Mouse (Mus musculus): ENCODE results near the gene Dnajc28.
A peak's percentile ranks its signal among the peaks of the same experiment; 100 is the strongest.

Dnajc28 gene

DNA sequence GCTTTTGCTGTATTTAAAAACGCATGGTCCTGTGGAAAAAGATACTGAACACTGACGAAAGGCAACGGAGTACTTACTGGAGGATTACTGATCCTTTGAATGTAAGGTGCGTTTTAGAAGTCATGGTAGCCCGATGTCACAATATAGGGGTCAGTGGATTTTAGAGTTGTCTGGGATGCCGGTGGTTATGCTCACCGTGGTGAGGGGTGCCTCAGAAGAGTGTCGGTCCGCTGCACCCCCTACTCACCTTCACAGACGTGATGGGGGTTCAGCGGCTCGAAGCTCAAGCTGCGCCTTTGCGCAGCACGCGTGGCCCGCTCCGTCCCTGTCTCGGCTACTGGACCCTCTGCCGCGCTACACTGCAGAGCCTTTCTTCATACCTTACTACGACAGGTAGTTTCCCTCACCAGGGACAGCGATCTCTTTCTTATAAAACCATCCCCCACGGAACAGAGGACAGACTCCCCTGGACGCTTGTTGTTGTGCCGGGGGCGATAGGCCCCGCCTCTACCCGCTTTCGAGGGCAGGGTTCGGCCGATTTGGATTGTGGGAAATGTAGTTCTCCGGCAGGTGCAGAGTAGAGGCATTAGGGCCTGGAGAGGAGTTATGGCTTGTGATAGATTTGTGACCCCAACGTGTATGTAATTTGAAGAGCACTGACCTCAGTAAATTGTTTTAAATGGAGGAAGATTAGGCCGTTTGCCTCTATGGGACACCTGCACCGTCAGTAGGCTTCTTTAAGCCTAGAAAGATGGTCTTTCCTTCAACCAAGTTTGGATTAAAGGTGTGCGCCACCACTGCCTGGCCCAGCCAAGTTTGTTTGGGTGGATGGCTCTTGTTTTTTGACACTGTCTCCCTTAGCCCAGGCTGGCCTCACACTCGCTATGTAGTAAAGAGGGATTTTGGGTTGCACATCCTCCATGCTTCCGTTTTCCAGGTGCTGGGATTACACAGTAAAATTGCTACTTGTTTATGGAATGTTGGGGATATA lies at the start of gene Dnajc28:
TSS of gene Dnajc28 (minus strand) at position 516 of the 991 bp plus-strand sequence.
- H3K4me3 ChIP-seq (replicated peaks; ENCODE audit: low read length) = peak within 1 kb of the TSS; percentile 81
- no peak for TF ChIP-seq CTCF (conservative IDR thresholded peaks at IDR 0.05; ENCODE audit: low read length)
- no peaks in the 10 kb centered on the region for H3K9me3 ChIP-seq (ENCODE audit: low read length)
- H3K4me1 ChIP-seq (replicated peaks; ENCODE audit: low read depth, low read length) = peaks cover 55% of the 10 kb centered on the region
- H3K36me3 ChIP-seq (ENCODE audit: insufficient read depth, low read length) = peaks cover 46% of the 10 kb centered on the region
- peaks cover 21% of the 10 kb centered on the region for H3K27me3 ChIP-seq (ENCODE audit: insufficient read depth, low read length)

DNA sequence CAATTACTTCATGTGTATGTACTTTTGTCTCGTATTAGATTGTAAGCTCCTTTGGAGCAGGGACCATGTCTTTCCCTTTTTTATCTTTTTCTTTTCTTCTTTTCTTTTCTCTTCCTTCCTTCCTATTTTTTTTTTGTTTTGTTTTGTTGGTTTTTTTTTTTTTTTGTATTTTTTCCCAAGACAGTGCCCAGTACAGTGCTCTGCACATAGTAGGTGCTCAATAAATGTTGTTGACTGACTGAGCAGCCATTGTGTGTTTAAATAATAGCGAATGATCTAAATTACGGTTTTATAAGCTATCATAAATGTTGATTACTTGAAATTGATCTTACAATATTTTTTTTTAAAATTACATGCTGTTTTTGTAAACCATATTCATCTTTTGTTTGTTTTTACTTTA lies 45.0 kb upstream of the Dnajc28 start:
- peaks cover 99% of the 10 kb centered on the region for H3K36me3 ChIP-seq (ENCODE audit: insufficient read depth, low read length)
- TF ChIP-seq CTCF (conservative IDR thresholded peaks at IDR 0.05; ENCODE audit: low read length) = no peak
- TF ChIP-seq NANOG (IDR thresholded peaks at IDR 0.05; ENCODE audit: borderline replicate concordance, low read length) = no peak
- TF ChIP-seq POU5F1 (IDR thresholded peaks at IDR 0.05; ENCODE audit: borderline replicate concordance, low read length) = no peak
- no peak overlapping the region for H3K4me3 ChIP-seq (replicated peaks; ENCODE audit: low read length)
- peaks cover 31% of the 10 kb centered on the region for H3K4me1 ChIP-seq (replicated peaks; ENCODE audit: low read depth, low read length)
- H3K27me3 ChIP-seq (ENCODE audit: insufficient read depth, low read length) = no peaks in the 10 kb centered on the region
- no peaks in the 10 kb centered on the region for H3K9me3 ChIP-seq (ENCODE audit: low read length)

DNA sequence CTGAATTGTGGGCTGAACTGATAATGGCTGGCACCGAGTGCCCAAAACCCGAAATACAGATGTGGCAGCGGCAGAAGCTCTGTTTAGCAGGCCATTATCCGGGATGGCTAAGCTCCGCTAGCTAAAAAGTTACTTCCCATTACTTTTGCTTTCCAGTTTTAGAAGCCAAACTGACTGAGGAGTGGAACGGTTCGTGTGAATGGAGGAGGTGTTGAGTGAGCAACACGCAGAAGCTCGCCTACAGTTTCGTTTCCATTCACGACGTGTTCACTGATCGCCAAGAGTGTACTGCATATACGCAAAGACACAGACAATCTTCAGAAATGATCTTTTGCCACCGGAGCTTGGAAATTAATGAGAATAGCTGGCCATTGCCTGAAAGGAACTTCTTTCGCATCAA lies 43.5 kb upstream of the Dnajc28 start:
- TF ChIP-seq POU5F1 (IDR thresholded peaks at IDR 0.05; ENCODE audit: borderline replicate concordance, low read length) = no peak
- no peak for TF ChIP-seq CTCF (conservative IDR thresholded peaks at IDR 0.05; ENCODE audit: low read length)
- no peak for TF ChIP-seq NANOG (IDR thresholded peaks at IDR 0.05; ENCODE audit: borderline replicate concordance, low read length)
- Histone ChIP-seq H3K27me3 (ENCODE audit: insufficient read depth, low read length) (no peaks in the 10 kb centered on the region), H3K9me3 (ENCODE audit: low read length) (no peaks in the 10 kb centered on the region), H3K4me3 (replicated peaks; ENCODE audit: low read length) (no peak overlapping the region), H3K36me3 (ENCODE audit: insufficient read depth, low read length) (peaks cover 100% of the 10 kb centered on the region), H3K4me1 (replicated peaks; ENCODE audit: low read depth, low read length) (peaks cover 39% of the 10 kb centered on the region)

DNA sequence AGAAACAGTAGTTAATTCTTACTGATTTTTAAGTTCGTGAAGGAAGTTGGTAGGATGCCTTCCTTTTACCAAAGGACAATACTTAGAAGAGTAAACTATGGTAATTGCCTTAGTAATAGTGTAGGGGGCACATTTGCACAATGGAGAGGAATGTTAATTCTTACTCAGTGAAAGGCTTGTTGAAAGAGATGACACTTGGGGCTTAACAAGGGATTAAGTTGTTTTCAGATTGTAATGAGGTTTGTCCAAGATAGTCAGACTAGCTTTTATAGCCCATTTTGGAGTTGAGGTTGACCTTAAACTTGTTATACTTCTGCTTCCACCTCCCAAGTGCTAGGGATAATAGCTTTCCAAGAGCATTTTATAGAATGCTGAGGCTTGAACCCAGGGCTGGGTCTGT lies 42.6 kb upstream of the Dnajc28 start:
- H3K4me3 ChIP-seq (replicated peaks; ENCODE audit: low read length) = no peak overlapping the region
- peaks cover 39% of the 10 kb centered on the region for H3K4me1 ChIP-seq (replicated peaks; ENCODE audit: low read depth, low read length)
- no peaks in the 10 kb centered on the region for H3K9me3 ChIP-seq (ENCODE audit: low read length)
- TF ChIP-seq NANOG (IDR thresholded peaks at IDR 0.05; ENCODE audit: borderline replicate concordance, low read length) = peak; percentile 56; the same call in 1 of the 2 replicates
- TF ChIP-seq POU5F1 (IDR thresholded peaks at IDR 0.05; ENCODE audit: borderline replicate concordance, low read length) = no peak
- no peaks in the 10 kb centered on the region for H3K27me3 ChIP-seq (ENCODE audit: insufficient read depth, low read length)
- H3K36me3 ChIP-seq (ENCODE audit: insufficient read depth, low read length) = peaks cover 100% of the 10 kb centered on the region

DNA sequence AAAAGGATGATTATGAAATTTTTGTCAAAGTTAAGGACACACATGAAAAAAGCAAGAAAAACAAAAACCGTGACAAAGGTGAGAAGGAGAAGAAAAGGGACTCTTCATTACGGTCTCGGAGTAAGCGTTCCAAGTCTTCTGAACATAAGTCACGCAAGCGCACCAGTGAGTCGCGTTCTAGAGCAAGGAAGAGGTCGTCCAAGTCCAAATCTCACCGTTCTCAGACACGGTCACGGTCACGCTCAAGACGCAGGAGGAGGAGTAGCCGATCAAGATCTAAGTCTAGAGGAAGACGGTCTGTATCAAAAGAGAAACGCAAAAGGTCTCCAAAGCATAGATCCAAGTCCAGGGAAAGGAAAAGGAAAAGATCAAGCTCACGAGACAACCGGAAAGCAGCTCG lies 41.0 kb upstream of the Dnajc28 start:
- Histone ChIP-seq H3K4me1 (replicated peaks; ENCODE audit: low read depth, low read length) (peaks cover 51% of the 10 kb centered on the region), H3K27me3 (ENCODE audit: insufficient read depth, low read length) (no peaks in the 10 kb centered on the region), H3K4me3 (replicated peaks; ENCODE audit: low read length) (peak overlapping the region; percentile 45), H3K36me3 (ENCODE audit: insufficient read depth, low read length) (peaks cover 100% of the 10 kb centered on the region), H3K9me3 (ENCODE audit: low read length) (no peaks in the 10 kb centered on the region)
- TF ChIP-seq NANOG (IDR thresholded peaks at IDR 0.05; ENCODE audit: borderline replicate concordance, low read length) (no peak), POU5F1 (IDR thresholded peaks at IDR 0.05; ENCODE audit: borderline replicate concordance, low read length) (no peak), CTCF (conservative IDR thresholded peaks at IDR 0.05; ENCODE audit: low read length) (no peak)

DNA sequence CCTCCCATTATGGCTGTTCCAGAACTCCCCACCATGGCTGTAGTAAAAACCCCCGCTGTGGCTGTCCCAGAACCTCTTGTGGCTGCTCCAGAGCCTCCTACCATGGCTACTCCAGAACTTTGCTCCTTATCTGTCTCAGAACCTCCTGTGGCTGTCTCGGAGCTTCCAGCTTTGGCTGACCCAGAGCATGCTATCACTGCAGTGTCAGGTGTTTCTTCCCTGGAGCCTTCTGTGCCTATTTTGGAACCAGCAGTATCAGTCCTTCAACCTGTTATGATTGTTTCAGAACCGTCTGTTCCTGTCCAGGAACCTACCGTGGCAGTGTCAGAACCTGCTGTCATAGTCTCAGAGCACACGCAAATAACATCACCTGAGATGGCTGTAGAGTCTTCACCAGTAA lies 39.6 kb upstream of the Dnajc28 start:
- peaks cover 100% of the 10 kb centered on the region for H3K36me3 ChIP-seq (ENCODE audit: insufficient read depth, low read length)
- no peak overlapping the region for H3K4me3 ChIP-seq (replicated peaks; ENCODE audit: low read length)
- TF ChIP-seq NANOG (IDR thresholded peaks at IDR 0.05; ENCODE audit: borderline replicate concordance, low read length) = no peak
- no peak for TF ChIP-seq POU5F1 (IDR thresholded peaks at IDR 0.05; ENCODE audit: borderline replicate concordance, low read length)
- no peak for TF ChIP-seq CTCF (conservative IDR thresholded peaks at IDR 0.05; ENCODE audit: low read length)
- no peaks in the 10 kb centered on the region for H3K27me3 ChIP-seq (ENCODE audit: insufficient read depth, low read length)
- H3K9me3 ChIP-seq (ENCODE audit: low read length) = no peaks in the 10 kb centered on the region
- H3K4me1 ChIP-seq (replicated peaks; ENCODE audit: low read depth, low read length) = peaks cover 53% of the 10 kb centered on the region

DNA sequence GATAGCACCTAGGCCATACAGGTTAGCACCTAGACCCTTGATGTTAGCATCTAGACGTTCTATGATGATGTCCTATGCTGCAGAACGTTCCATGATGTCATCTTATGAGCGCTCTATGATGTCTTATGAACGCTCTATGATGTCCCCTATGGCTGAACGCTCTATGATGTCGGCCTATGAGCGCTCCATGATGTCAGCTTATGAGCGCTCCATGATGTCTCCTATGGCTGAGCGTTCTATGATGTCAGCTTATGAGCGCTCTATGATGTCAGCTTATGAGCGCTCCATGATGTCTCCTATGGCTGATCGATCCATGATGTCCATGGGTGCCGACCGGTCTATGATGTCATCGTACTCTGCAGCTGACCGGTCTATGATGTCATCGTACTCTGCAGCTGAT lies 38.5 kb upstream of the Dnajc28 start:
- Histone ChIP-seq H3K27me3 (ENCODE audit: insufficient read depth, low read length) (no peaks in the 10 kb centered on the region), H3K36me3 (ENCODE audit: insufficient read depth, low read length) (peaks cover 100% of the 10 kb centered on the region), H3K4me1 (replicated peaks; ENCODE audit: low read depth, low read length) (peaks cover 56% of the 10 kb centered on the region), H3K9me3 (ENCODE audit: low read length) (no peaks in the 10 kb centered on the region), H3K4me3 (replicated peaks; ENCODE audit: low read length) (no peak overlapping the region)
- TF ChIP-seq CTCF (conservative IDR thresholded peaks at IDR 0.05; ENCODE audit: low read length) (no peak), POU5F1 (IDR thresholded peaks at IDR 0.05; ENCODE audit: borderline replicate concordance, low read length) (no peak), NANOG (IDR thresholded peaks at IDR 0.05; ENCODE audit: borderline replicate concordance, low read length) (no peak)

DNA sequence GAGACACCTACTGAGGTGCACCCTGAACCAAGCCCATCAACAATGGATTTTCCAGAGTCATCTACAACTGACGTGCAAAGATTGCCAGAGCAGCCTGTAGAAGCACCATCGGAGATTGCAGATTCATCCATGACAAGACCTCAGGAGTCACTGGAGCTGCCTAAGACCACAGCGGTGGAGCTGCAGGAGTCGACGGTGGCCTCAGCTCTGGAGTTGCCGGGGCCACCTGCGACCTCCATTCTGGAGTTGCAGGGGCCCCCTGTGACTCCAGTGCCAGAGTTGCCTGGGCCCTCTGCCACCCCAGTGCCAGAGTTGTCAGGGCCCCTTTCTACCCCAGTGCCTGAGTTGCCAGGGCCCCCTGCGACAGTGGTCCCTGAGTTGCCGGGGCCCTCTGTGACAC lies 36.5 kb upstream of the Dnajc28 start:
- Histone ChIP-seq H3K9me3 (ENCODE audit: low read length) (no peaks in the 10 kb centered on the region), H3K27me3 (ENCODE audit: insufficient read depth, low read length) (no peaks in the 10 kb centered on the region), H3K4me1 (replicated peaks; ENCODE audit: low read depth, low read length) (peaks cover 57% of the 10 kb centered on the region), H3K4me3 (replicated peaks; ENCODE audit: low read length) (no peak overlapping the region), H3K36me3 (ENCODE audit: insufficient read depth, low read length) (peaks cover 96% of the 10 kb centered on the region)
- no peak for TF ChIP-seq NANOG (IDR thresholded peaks at IDR 0.05; ENCODE audit: borderline replicate concordance, low read length)
- no peak for TF ChIP-seq CTCF (conservative IDR thresholded peaks at IDR 0.05; ENCODE audit: low read length)
- TF ChIP-seq POU5F1 (IDR thresholded peaks at IDR 0.05; ENCODE audit: borderline replicate concordance, low read length) = no peak
